Mouse (Mus musculus) hindbrain, embryonic 12.5 days (tissue): ENCODE measurements around the gene S1pr2. TPM values are rescaled to one million over a fixed set of nuclear protein-coding genes. Genes with fewer than 3 reads are reported as not detected.
"Not testable (repeated sequence)": the region's sequence is repeated elsewhere in the genome, so short reads cannot be mapped to it uniquely, and the experiment has no call there.

Source experiments
- ATAC-seq: fragments of 200-750 bp; cut with Nextera tagmentation; 2 replicates; pipeline ENCODE4 v1.8.0; 2017; ENCODE audit warnings: moderate TSS enrichment; ENCODE audit not compliant: low FRiP score
- H3K27ac ChIP-seq: fragments of 300-500 bp; sonication (generic); 2 replicates; pipeline ENCODE4 v1.5.1; 2016; ENCODE audit warnings: mild to moderate bottlenecking
- H3K27me3 ChIP-seq: fragments of 300-500 bp; sonication (generic); 2 replicates; pipeline ENCODE4 v1.6.1; 2016; ENCODE audit warnings: mild to moderate bottlenecking
- H3K36me3 ChIP-seq: fragments of 300-500 bp; sonication (generic); 2 replicates; pipeline ENCODE4 v1.6.1; 2016; ENCODE audit warnings: mild to moderate bottlenecking
- H3K4me1 ChIP-seq: fragments of 300-500 bp; sonication (generic); 2 replicates; pipeline ENCODE4 v1.6.1; 2016
- H3K4me2 ChIP-seq: fragments of 300-500 bp; sonication (generic); replicated peaks from 2 replicates; pipeline ENCODE4 v1.6.1; 2016; ENCODE audit warnings: mild to moderate bottlenecking
- H3K4me3 ChIP-seq: fragments of 300-500 bp; sonication (generic); 2 replicates; pipeline ENCODE4 v1.5.1; 2016; ENCODE audit warnings: mild to moderate bottlenecking
- H3K9ac ChIP-seq: fragments of 300-500 bp; sonication (generic); 2 replicates; pipeline ENCODE4 v1.6.1; 2016; ENCODE audit warnings: mild to moderate bottlenecking, moderate library complexity
- H3K9me3 ChIP-seq: fragments of 300-500 bp; sonication (generic); replicated peaks from 2 replicates; pipeline ENCODE4 v1.6.1; 2016; ENCODE audit warnings: mild to moderate bottlenecking
- WGBS: fragments of 180-500 bp; shearing (Covaris S2); methylation state at CpG from one replicate; pipeline ENCODE4 v1.1.7; 2016; 5-methylcytosine and 5-hydroxymethylcytosine counted together
- polyA plus RNA-seq: library from polyadenylated mRNA; unstranded; fragments of >200 nt; fragmentation: Nextera tagmentation; extraction: Ambion mirVana; gene quantifications from 2 replicates; pipeline ENCODE4 v1.2.1, GENCODE M21; 2016

Gene S1pr2
- polyA plus RNA-seq, 1 experiment from 2014 or later = 22.1 TPM

GRCm38 (mm10) chr9:21011846-21012312, 35.3 kb upstream of the S1pr2 start:
- 68% methylated on average over 5 of the region's 5 CpGs for WGBS

GRCm38 (mm10) chr9:21010939-21011541, 34.5 kb upstream of the S1pr2 start:
- not testable (repeated sequence) for ATAC-seq, H3K9me3 ChIP-seq, H3K4me3 ChIP-seq, H3K4me1 ChIP-seq, H3K27ac ChIP-seq, H3K9ac ChIP-seq, H3K4me2 ChIP-seq
- H3K36me3 ChIP-seq = peaks cover 34% of the 10 kb centered on the region
- H3K27me3 ChIP-seq = peaks cover 41% of the 10 kb centered on the region
- 75% methylated on average over 9 of the region's 9 CpGs for WGBS

More at GRCm38 (mm10) chr9:21011846-21012312, 35.3 kb upstream of the S1pr2 start:
- Histone ChIP-seq H3K9me3 (no peaks in the 10 kb centered on the region; the same call in 1 of the 2 replicates), H3K27ac (no peak overlapping the region), H3K27me3 (peaks cover 50% of the 10 kb centered on the region), H3K4me2 (no peak overlapping the region), H3K9ac (no peak overlapping the region), H3K36me3 (peaks cover 27% of the 10 kb centered on the region), H3K4me3 (no peak overlapping the region), H3K4me1 (peaks cover 4% of the 10 kb centered on the region; the same call in 1 of the 2 replicates)
- no peak for ATAC-seq

- Histone ChIP-seq H3K27me3 (peaks cover 34% of the 10 kb centered on the region), H3K36me3 (peaks cover 41% of the 10 kb centered on the region), H3K9ac (no peak overlapping the region), H3K4me2 (no peak overlapping the region), H3K4me1 (no peaks in the 10 kb centered on the region), H3K27ac (no peak overlapping the region), H3K9me3 (no peaks in the 10 kb centered on the region; the same call in 1 of the 2 replicates), H3K4me3 (no peak overlapping the region)
- 67% methylated on average over 2 of the region's 2 CpGs for WGBS
- no peak for ATAC-seq
Observed at GRCm38 (mm10) chr9:21010362-21010761, 33.8 kb upstream of the S1pr2 start.

- no peak overlapping the region for H3K4me2 ChIP-seq
- 87% methylated on average over 7 of the region's 7 CpGs for WGBS
- peaks cover 51% of the 10 kb centered on the region for H3K36me3 ChIP-seq
Observed at GRCm38 (mm10) chr9:21008007-21008406, 31.4 kb upstream of the S1pr2 start.

GRCm38 (mm10) chr9:21007313-21007952, 30.9 kb upstream of the S1pr2 start:
- Histone ChIP-seq H3K36me3 (peaks cover 51% of the 10 kb centered on the region), H3K27ac (no peak overlapping the region), H3K4me2 (no peak overlapping the region), H3K27me3 (peaks cover 10% of the 10 kb centered on the region), H3K4me3 (no peak overlapping the region), H3K4me1 (peaks cover 9% of the 10 kb centered on the region), H3K9ac (no peak overlapping the region), H3K9me3 (no peaks in the 10 kb centered on the region)
- ATAC-seq = no peak
- 94% methylated on average over 10 of the region's 10 CpGs for WGBS

More at GRCm38 (mm10) chr9:21008007-21008406, 31.4 kb upstream of the S1pr2 start:
- no peak for ATAC-seq
- Histone ChIP-seq H3K4me1 (peaks cover 9% of the 10 kb centered on the region), H3K27ac (no peak overlapping the region), H3K9me3 (no peaks in the 10 kb centered on the region), H3K4me3 (no peak overlapping the region), H3K9ac (no peak overlapping the region), H3K27me3 (peaks cover 13% of the 10 kb centered on the region)

GRCm38 (mm10) chr9:21002627-21003551, 26.3 kb upstream of the S1pr2 start, which contains the start of gene Mrpl4:
Gene Mrpl4 (plus strand): TSS chr9:21002738.
- peaks cover 9% of the 10 kb centered on the region for H3K4me1 ChIP-seq
- peaks cover 34% of the 10 kb centered on the region for H3K36me3 ChIP-seq
- WGBS = under 1% methylated on average over 72 of the region's 72 CpGs
- H3K9ac ChIP-seq = peak within 1 kb of the TSS; percentile 87
- ATAC-seq = peak; percentile 91
- H3K27ac ChIP-seq = peak within 1 kb of the TSS; percentile 76
- H3K27me3 ChIP-seq = no peaks in the 10 kb centered on the region
- peak within 1 kb of the TSS; percentile 60 for H3K4me2 ChIP-seq
- H3K4me3 ChIP-seq = peak within 1 kb of the TSS; percentile 84
- no peaks in the 10 kb centered on the region for H3K9me3 ChIP-seq

- peak overlapping the region; percentile 76 for H3K27ac ChIP-seq
- peak; percentile 57 for ATAC-seq
- H3K4me2 ChIP-seq = peak overlapping the region; percentile 60
- peak overlapping the region; percentile 87 for H3K9ac ChIP-seq
- H3K36me3 ChIP-seq = peaks cover 28% of the 10 kb centered on the region
- H3K9me3 ChIP-seq = no peaks in the 10 kb centered on the region
- no peaks in the 10 kb centered on the region for H3K27me3 ChIP-seq
- 11% methylated on average over 7 of the region's 7 CpGs for WGBS
- H3K4me1 ChIP-seq = peaks cover 9% of the 10 kb centered on the region
- H3K4me3 ChIP-seq = peak overlapping the region; percentile 84
Observed at GRCm38 (mm10) chr9:21002270-21002626, 25.7 kb upstream of the S1pr2 start.

GRCm38 (mm10) chr9:21001651-21002200, 25.1 kb upstream of the S1pr2 start:
- WGBS = 70% methylated on average over 6 of the region's 6 CpGs
- Histone ChIP-seq H3K27ac (no peak overlapping the region), H3K36me3 (peaks cover 22% of the 10 kb centered on the region), H3K27me3 (no peaks in the 10 kb centered on the region), H3K4me1 (peaks cover 9% of the 10 kb centered on the region), H3K4me3 (no peak overlapping the region), H3K9me3 (no peaks in the 10 kb centered on the region), H3K4me2 (no peak overlapping the region), H3K9ac (0 out of 2 replicates have a peak overlapping the region, but pooled peaks have one; percentile 18)
- no peak for ATAC-seq

GRCm38 (mm10) chr9:21000811-21001210, 24.2 kb upstream of the S1pr2 start:
- Histone ChIP-seq H3K4me2 (no peak overlapping the region), H3K27ac (no peak overlapping the region), H3K9me3 (no peaks in the 10 kb centered on the region), H3K9ac (no peak overlapping the region), H3K4me3 (no peak overlapping the region), H3K27me3 (no peaks in the 10 kb centered on the region), H3K4me1 (peaks cover 9% of the 10 kb centered on the region), H3K36me3 (peaks cover 15% of the 10 kb centered on the region)
- ATAC-seq = no peak

GRCm38 (mm10) chr9:20998337-20998736, 21.8 kb upstream of the S1pr2 start:
- ATAC-seq, H3K4me1 ChIP-seq, H3K9me3 ChIP-seq, H3K9ac ChIP-seq, H3K36me3 ChIP-seq, H3K4me2 ChIP-seq, H3K27me3 ChIP-seq, H3K4me3 ChIP-seq, H3K27ac ChIP-seq: not testable (repeated sequence)
- WGBS = 89% methylated on average over 1 of the region's 1 CpGs

- WGBS = 89% methylated on average over 8 of the region's 8 CpGs
- Histone ChIP-seq H3K4me1 (no peaks in the 10 kb centered on the region), H3K4me3 (no peak overlapping the region), H3K4me2 (no peak overlapping the region), H3K27me3 (no peaks in the 10 kb centered on the region), H3K9me3 (no peaks in the 10 kb centered on the region), H3K36me3 (no peaks in the 10 kb centered on the region), H3K27ac (no peak overlapping the region), H3K9ac (no peak overlapping the region)
- no peak for ATAC-seq
Observed at GRCm38 (mm10) chr9:20997065-20997464, 20.5 kb upstream of the S1pr2 start.

GRCm38 (mm10) chr9:20995069-20995468, 18.5 kb upstream of the S1pr2 start:
- no peaks in the 10 kb centered on the region for H3K9me3 ChIP-seq
- H3K4me1 ChIP-seq = peaks cover 5% of the 10 kb centered on the region
- no peak overlapping the region for H3K27ac ChIP-seq
- no peak overlapping the region for H3K9ac ChIP-seq
- H3K4me2 ChIP-seq = no peak overlapping the region
- 74% methylated on average over 3 of the region's 3 CpGs for WGBS
- H3K27me3 ChIP-seq = no peaks in the 10 kb centered on the region
- H3K4me3 ChIP-seq = no peak overlapping the region
- no peak for ATAC-seq
- H3K36me3 ChIP-seq = no peaks in the 10 kb centered on the region
